Mouse (Mus musculus): ENCODE measurements around the gene Calhm1. TPM values are rescaled to one million over a fixed set of nuclear protein-coding genes. Genes with fewer than 3 reads are reported as not detected.

Calhm1 gene
- polyA plus RNA-seq, 1 experiment, result not detected

Other genes with a start within 250 kb of the Calhm1 start
- 0.03 and 0.10 TPM in 2 replicates for gene Ina, start 129.6 kb downstream of the Calhm1 start, polyA plus RNA-seq (2012; rRNA removed)
- 34.1 and 36.3 TPM in 2 replicates for gene Nt5c2, start 129.1 kb downstream of the Calhm1 start, polyA plus RNA-seq (2012; rRNA removed)
- 25.4 and 34.1 TPM in 2 replicates for gene Pcgf6, start 93.3 kb downstream of the Calhm1 start, polyA plus RNA-seq (2012; rRNA removed)
- 2.9 and 3.1 TPM in 2 replicates for gene Taf5, start 76.5 kb downstream of the Calhm1 start, polyA plus RNA-seq (2012; rRNA removed)
- 429 and 491 TPM in 2 replicates for gene Usmg5, start 53.6 kb downstream of the Calhm1 start, polyA plus RNA-seq (2012; rRNA removed)
- 12.7 and 15.1 TPM in 2 replicates for gene Pdcd11, start 53.5 kb downstream of the Calhm1 start, polyA plus RNA-seq (2012; rRNA removed)
- 16.2 and 16.9 TPM in 2 replicates for gene Calhm2, start 6.0 kb downstream of the Calhm1 start, polyA plus RNA-seq (2012; rRNA removed)
- not detected in 2 replicates for gene Calhm3, start 13.5 kb upstream of the Calhm1 start, polyA plus RNA-seq (2012; rRNA removed)
- gene Neurl1a, start 34.6 kb upstream of the Calhm1 start, polyA plus RNA-seq (2012; rRNA removed), result 22.5 and 31.0 TPM in 2 replicates

Measured in urinary bladder, adult 2 months (tissue).